Mouse (Mus musculus) liver, adult (tissue): ENCODE measurements around the gene Rnf141.

Experiments used
- GATA4 ChIP-seq: IDR thresholded peaks from 2 replicates; pipeline ENCODE4 v1.6.1; 2014; ENCODE audit warnings: mild to moderate bottlenecking, low read length; ENCODE audit not compliant: insufficient replicate concordance

Gene Rnf141

GRCm38 (mm10) chr7:110816037-110816436, 28.2 kb downstream of the Rnf141 start:
- TF ChIP-seq GATA4, result no peak

- TF ChIP-seq GATA4, result no peak
Measured at GRCm38 (mm10) chr7:110813983-110814382, 30.3 kb downstream of the Rnf141 start.

GRCm38 (mm10) chr7:110811529-110811928, 32.7 kb downstream of the Rnf141 start:
- no peak for TF ChIP-seq GATA4

GRCm38 (mm10) chr7:110810995-110811394, 33.3 kb downstream of the Rnf141 start:
- TF ChIP-seq GATA4, result no peak

- TF ChIP-seq GATA4, result no peak
Measured at GRCm38 (mm10) chr7:110809585-110810557, 34.4 kb downstream of the Rnf141 start.

- TF ChIP-seq GATA4, result no peak
Measured at GRCm38 (mm10) chr7:110808962-110809361, 35.3 kb downstream of the Rnf141 start.

- no peak for TF ChIP-seq GATA4
Measured at GRCm38 (mm10) chr7:110807460-110808030, 36.7 kb downstream of the Rnf141 start.

- TF ChIP-seq GATA4, result no peak
Measured at GRCm38 (mm10) chr7:110804266-110804665, 40.0 kb downstream of the Rnf141 start.

GRCm38 (mm10) chr7:110803131-110803530, 41.1 kb downstream of the Rnf141 start:
- TF ChIP-seq GATA4, result no peak

GRCm38 (mm10) chr7:110801028-110801427, 43.2 kb downstream of the Rnf141 start:
- no peak for TF ChIP-seq GATA4

GRCm38 (mm10) chr7:110797722-110798409, 46.4 kb downstream of the Rnf141 start:
- TF ChIP-seq GATA4, result no peak

GRCm38 (mm10) chr7:110796367-110797051, 47.7 kb downstream of the Rnf141 start:
- no peak for TF ChIP-seq GATA4

GRCm38 (mm10) chr7:110794722-110795121, 49.5 kb downstream of the Rnf141 start:
- TF ChIP-seq GATA4, result no peak

- TF ChIP-seq GATA4, result no peak
Measured at GRCm38 (mm10) chr7:110792834-110793233, 51.4 kb downstream of the Rnf141 start.

GRCm38 (mm10) chr7:110792201-110792600, 52.1 kb downstream of the Rnf141 start:
- no peak for TF ChIP-seq GATA4
